Mouse (Mus musculus): ENCODE results near the gene Samhd1. TPM values are rescaled to one million over a fixed set of nuclear protein-coding genes. Genes with fewer than 3 reads are reported as not detected.

Gene Samhd1
- total and polyA plus RNA-seq, 3 experiments, result 32.8 to 79.5 (median 67.9) TPM

GRCm38 (mm10) chr2:157069755-157070315 lies 65.2 kb downstream of the Samhd1 start:
- H3K36me3 ChIP-seq (replicated peaks in 1 of 2; ENCODE audit: control insufficient read depth in 1 of 2, insufficient read depth in 1 of 2, low read length in 1 of 2), result no peaks in the 10 kb centered on the region
- TF ChIP-seq USF1 (IDR thresholded peaks at IDR 0.05; ENCODE audit: low read depth, low read length), result no peak
- TF ChIP-seq UBTF (IDR thresholded peaks at IDR 0.05; ENCODE audit: low read depth, low read length), result no peak
- TF ChIP-seq USF2 (conservative IDR thresholded peaks at IDR 0.05; ENCODE audit: low read depth, low read length), result no peak
- TF ChIP-seq GABPA (IDR thresholded peaks at IDR 0.05; ENCODE audit: insufficient replicate concordance, low read depth, low read length), result no peak
- no peak for TF ChIP-seq MEF2A (IDR thresholded peaks at IDR 0.05; ENCODE audit: borderline replicate concordance, low read depth, low read length)
- TF ChIP-seq JUND (conservative IDR thresholded peaks at IDR 0.05; ENCODE audit: low read depth, low read length), result no peak
- no peak for TF ChIP-seq EP300 (IDR thresholded peaks at IDR 0.05; ENCODE audit: low read length)
- TF ChIP-seq MAFK (IDR thresholded peaks at IDR 0.05; ENCODE audit: insufficient replicate concordance, low read length), result no peak
- TF ChIP-seq CHD1 (IDR thresholded peaks at IDR 0.05; ENCODE audit: low read depth, low read length), result no peak
- no peak for TF ChIP-seq SMC3 (IDR thresholded peaks at IDR 0.05; ENCODE audit: low read depth, low read length)
- TF ChIP-seq KAT2A (IDR thresholded peaks at IDR 0.05; ENCODE audit: insufficient replicate concordance, low read length), result no peak
- no peak for TF ChIP-seq ZC3H11A (IDR thresholded peaks at IDR 0.05; ENCODE audit: low read depth, low read length)
- TF ChIP-seq PAX5 (IDR thresholded peaks at IDR 0.05; ENCODE audit: low read length), result no peak
- no peak for TF ChIP-seq IRF4 (IDR thresholded peaks at IDR 0.05; ENCODE audit: low read depth, low read length)
- no peak for TF ChIP-seq MYC (IDR thresholded peaks at IDR 0.05; ENCODE audit: low read depth, low read length)
- TF ChIP-seq TCF12 (IDR thresholded peaks at IDR 0.05; ENCODE audit: low read depth, low read length), result no peak
- no peak for TF ChIP-seq SIN3A (IDR thresholded peaks at IDR 0.05; ENCODE audit: low read length)
- no peak for TF ChIP-seq ETS1 (conservative IDR thresholded peaks at IDR 0.05; ENCODE audit: low read depth, low read length)
- DNase-seq (ENCODE audit: extremely low read depth), result peak; percentile 28
- dilution Hi-C loops (cut with MboI; ENCODE audit: extremely low pct_ligation_motif_present, extremely low pct_unique_long_range_greater_than_20kb, low sequenced_read_pairs), result no loop called here
- no peak overlapping the region for H3K9ac ChIP-seq (ENCODE audit: insufficient read depth, low read depth)
- in situ Hi-C loops (cut with MboI; ENCODE audit: low pct_ligation_motif_present, low pct_unique_long_range_greater_than_20kb, low sequenced_read_pairs), result no loop called here
- H3K27ac ChIP-seq (ENCODE audit: insufficient read depth, low read depth), result no peak overlapping the region
- H3K4me2 ChIP-seq (ENCODE audit: insufficient read depth, low read depth, poor library complexity, severe bottlenecking), result no peak overlapping the region; the same call in 1 of the 2 replicates
- H3K4me1 ChIP-seq (ENCODE audit: control insufficient read depth in 1 of 2, insufficient read depth in 2 of 2), result peaks cover 29 to 67% of the 10 kb centered on the region in 2 experiments
- H3K9me3 ChIP-seq (replicated peaks; ENCODE audit: low read length), result no peaks in the 10 kb centered on the region
- H3K4me3 ChIP-seq (replicated peaks in 1 of 3; ENCODE audit: low read depth in 2 of 3, low read length in 2 of 3, poor library complexity in 1 of 3), result no peak overlapping the region
- no peaks in the 10 kb centered on the region for H3K79me2 ChIP-seq (replicated peaks; ENCODE audit: control insufficient read depth, extremely low read depth, insufficient read depth, poor library complexity, severe bottlenecking)
- no peaks in the 10 kb centered on the region for H3K27me3 ChIP-seq (replicated peaks)

- no peaks in the 10 kb centered on the region for H3K27me3 ChIP-seq (replicated peaks)
- in situ Hi-C loops (cut with MboI; ENCODE audit: low pct_ligation_motif_present, low pct_unique_long_range_greater_than_20kb, low sequenced_read_pairs), result no loop called here
- no peak for DNase-seq (ENCODE audit: extremely low read depth)
- H3K9me3 ChIP-seq (replicated peaks; ENCODE audit: low read length), result no peaks in the 10 kb centered on the region
- no peaks in the 10 kb centered on the region for H3K79me2 ChIP-seq (replicated peaks; ENCODE audit: control insufficient read depth, extremely low read depth, insufficient read depth, poor library complexity, severe bottlenecking)
- no peak overlapping the region for H3K27ac ChIP-seq (ENCODE audit: insufficient read depth, low read depth)
- H3K4me2 ChIP-seq (ENCODE audit: insufficient read depth, low read depth, poor library complexity, severe bottlenecking), result no peak overlapping the region
- H3K36me3 ChIP-seq (replicated peaks in 1 of 2; ENCODE audit: control insufficient read depth in 1 of 2, insufficient read depth in 1 of 2, low read length in 1 of 2), result no peaks in the 10 kb centered on the region
- H3K9ac ChIP-seq (ENCODE audit: insufficient read depth, low read depth), result no peak overlapping the region
- H3K4me3 ChIP-seq (replicated peaks in 1 of 3; ENCODE audit: low read depth in 2 of 3, low read length in 2 of 3, poor library complexity in 1 of 3), result no peak overlapping the region
- dilution Hi-C loops (cut with MboI; ENCODE audit: extremely low pct_ligation_motif_present, extremely low pct_unique_long_range_greater_than_20kb, low sequenced_read_pairs), result no loop called here
- H3K4me1 ChIP-seq (ENCODE audit: control insufficient read depth in 1 of 2, insufficient read depth in 2 of 2), result peaks cover 29 to 72% of the 10 kb centered on the region in 2 experiments
- TF ChIP-seq ZNF384 (IDR thresholded peaks at IDR 0.05; ENCODE audit: low read depth, low read length) (no peak), BHLHE40 (IDR thresholded peaks at IDR 0.05; ENCODE audit: low read depth, low read length) (no peak), POLR2A (IDR thresholded peaks at IDR 0.05; ENCODE audit: low read depth, low read length) (no peak), POLR2AphosphoS2 (IDR thresholded peaks at IDR 0.05; ENCODE audit: low read depth, low read length) (no peak), NRF1 (IDR thresholded peaks at IDR 0.05; ENCODE audit: low read depth, low read length) (no peak), RAD21 (IDR thresholded peaks at IDR 0.05; ENCODE audit: low read depth, low read length) (no peak), HCFC1 (IDR thresholded peaks at IDR 0.05; ENCODE audit: low read depth, low read length) (no peak), MAX (IDR thresholded peaks at IDR 0.05; ENCODE audit: low read length) (no peak), KAT2A (IDR thresholded peaks at IDR 0.05; ENCODE audit: insufficient replicate concordance, low read length) (no peak), ZMIZ1 (IDR thresholded peaks at IDR 0.05; ENCODE audit: low read depth, low read length) (no peak), MAFK (IDR thresholded peaks at IDR 0.05; ENCODE audit: insufficient replicate concordance, low read length) (no peak)
Measured at GRCm38 (mm10) chr2:157069355-157069735, 65.7 kb downstream of the Samhd1 start.

Data from CH12.LX (cell line).